Mouse (Mus musculus) C2C12 (cell line): ENCODE measurements around the gene Tmem41b.

ENCODE experiments used
- CEBPB ChIP-seq: IDR thresholded peaks from one replicate; pipeline ENCODE4 v1.6.1; 2011; ENCODE audit warnings: low read depth, mild to moderate bottlenecking, control low read depth, moderate library complexity
- CTCF ChIP-seq: IDR thresholded peaks from one replicate; pipeline ENCODE4 v1.5.1; 2011; ENCODE audit not compliant: control insufficient read depth, insufficient read depth, insufficient read length
- FOSL1 ChIP-seq: IDR thresholded peaks from one replicate; pipeline ENCODE4 v1.8.0; 2011; ENCODE audit warnings: mild to moderate bottlenecking, low read length; ENCODE audit not compliant: poor library complexity, insufficient read depth, severe bottlenecking
- MAX ChIP-seq: IDR thresholded peaks from one replicate; pipeline ENCODE4 v1.6.1; 2011; ENCODE audit warnings: mild to moderate bottlenecking, control low read depth

DNA sequence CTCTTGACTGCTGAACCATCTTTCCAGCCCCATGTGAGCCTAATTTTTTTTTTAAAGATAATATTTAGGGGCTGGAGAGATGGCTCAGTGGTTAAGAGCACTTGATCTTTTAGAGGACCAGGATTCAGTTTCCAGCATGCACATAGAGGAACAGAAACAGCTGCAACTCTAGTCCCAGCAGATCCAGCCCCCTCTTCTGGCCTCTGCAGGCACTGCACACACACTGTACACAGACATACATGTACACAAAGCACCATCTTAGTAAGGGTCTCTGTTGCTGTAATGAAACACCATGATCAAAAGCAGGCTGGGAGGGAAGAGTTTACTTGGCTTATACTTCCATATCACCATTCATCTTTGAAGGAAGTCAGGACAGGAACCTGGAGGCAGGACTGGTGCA is 21.1 kb downstream of the Tmem41b start:
- no peak for TF ChIP-seq CTCF
- no peak for TF ChIP-seq CEBPB
- no peak for TF ChIP-seq MAX
- no peak for TF ChIP-seq FOSL1
